Mouse (Mus musculus): ENCODE measurements around the gene Fbxl16. TPM values are rescaled to one million over a fixed set of nuclear protein-coding genes. Genes with fewer than 3 reads are reported as not detected.

Fbxl16 gene
- polyA plus RNA-seq, 1 experiment from 2014 or later: 1.3 TPM

DNA sequence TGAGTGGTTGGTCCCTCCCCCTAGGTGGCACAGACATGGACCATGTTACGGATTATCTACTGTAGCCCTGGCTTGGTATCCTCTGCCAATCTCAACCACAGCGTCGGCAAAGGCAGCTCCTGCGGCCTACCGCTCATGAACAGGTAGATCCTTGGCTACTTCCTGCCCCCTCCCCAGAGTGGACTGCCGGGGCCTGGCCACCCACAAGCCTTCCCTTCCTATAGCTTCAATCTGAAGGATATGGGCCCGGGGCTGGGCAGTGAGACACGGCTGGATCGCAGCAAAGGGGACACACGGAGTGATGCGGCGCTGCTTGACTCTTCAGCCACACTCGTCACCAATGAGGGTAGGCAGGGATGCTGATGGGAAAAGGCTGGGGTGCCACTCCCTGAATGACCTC is 18.1 kb downstream of the Fbxl16 start:
- Histone ChIP-seq H3K9me3 (ENCODE audit: control insufficient read depth, low read length) (no peaks in the 10 kb centered on the region), H3K27me3 (ENCODE audit: control insufficient read depth, insufficient read depth, low read length) (no peaks in the 10 kb centered on the region), H3K27ac (replicated peaks) (no peak overlapping the region), H3K4me2 (replicated peaks; ENCODE audit: low read depth) (no peak overlapping the region), H3K36me3 (ENCODE audit: control insufficient read depth, insufficient read depth, low read length) (peaks cover 14% of the 10 kb centered on the region), H3K9ac (ENCODE audit: low read length) (no peak overlapping the region), H3K4me1 (replicated peaks; ENCODE audit: control insufficient read depth, insufficient read depth) (peaks cover 22% of the 10 kb centered on the region), H3K4me3 (ENCODE audit: low read depth, low read length) (no peak overlapping the region)
- DNase-seq (ENCODE audit: low spot score): no peak
- WGBS: 95% methylated on average over 13 of the region's 13 CpGs
- no peak for ATAC-seq (ENCODE audit: low FRiP score, low TSS enrichment)
- TF ChIP-seq CTCF (IDR thresholded peaks at IDR 0.05; ENCODE audit: low read depth) (no peak), EP300 (optimal IDR thresholded peaks at IDR 0.05) (no peak)

DNA sequence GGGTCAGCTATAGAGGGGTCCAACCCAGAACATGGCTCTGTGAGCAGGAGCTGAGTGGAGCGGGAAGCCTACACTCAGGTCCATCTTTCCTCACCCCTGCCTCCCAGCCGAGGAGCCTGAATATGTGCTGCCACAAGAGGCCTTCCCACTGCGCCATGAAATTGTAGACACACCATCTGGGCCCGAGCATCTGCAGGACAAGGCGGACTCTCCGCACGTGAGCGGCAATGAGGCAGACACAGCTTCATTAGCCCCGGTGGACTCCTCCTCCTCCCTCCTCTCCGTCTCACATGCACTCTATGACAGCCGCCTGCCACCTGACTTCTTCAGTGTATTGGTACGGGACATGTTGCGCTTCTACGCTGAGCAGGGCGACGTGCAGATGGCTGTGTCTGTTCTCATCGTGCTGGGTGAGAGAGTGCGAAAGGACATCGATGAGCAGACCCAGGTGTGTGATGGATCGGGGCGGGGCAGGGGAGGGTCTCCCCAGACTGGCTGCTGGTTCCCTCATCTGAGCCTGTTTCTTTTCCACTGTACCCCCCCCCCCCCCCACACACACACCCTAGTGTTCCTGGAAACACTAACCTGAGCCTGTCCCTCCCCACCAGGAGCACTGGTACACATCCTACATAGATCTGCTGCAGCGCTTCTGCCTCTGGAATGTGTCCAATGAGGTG is 18.8 kb downstream of the Fbxl16 start:
- Histone ChIP-seq H3K27ac (replicated peaks) (no peak overlapping the region), H3K9ac (ENCODE audit: low read length) (no peak overlapping the region), H3K4me2 (replicated peaks; ENCODE audit: low read depth) (no peak overlapping the region), H3K4me1 (replicated peaks; ENCODE audit: control insufficient read depth, insufficient read depth) (peaks cover 22% of the 10 kb centered on the region), H3K36me3 (ENCODE audit: control insufficient read depth, insufficient read depth, low read length) (peaks cover 14% of the 10 kb centered on the region), H3K9me3 (ENCODE audit: control insufficient read depth, low read length) (no peaks in the 10 kb centered on the region), H3K27me3 (ENCODE audit: control insufficient read depth, insufficient read depth, low read length) (no peaks in the 10 kb centered on the region), H3K4me3 (ENCODE audit: low read depth, low read length) (no peak overlapping the region)
- DNase-seq (ENCODE audit: low spot score) (no peak), ATAC-seq (ENCODE audit: low FRiP score, low TSS enrichment) (no peak)
- TF ChIP-seq CTCF (IDR thresholded peaks at IDR 0.05; ENCODE audit: low read depth): no peak
- TF ChIP-seq EP300 (optimal IDR thresholded peaks at IDR 0.05): no peak
- 93% methylated on average over 22 of the region's 22 CpGs for WGBS

DNA sequence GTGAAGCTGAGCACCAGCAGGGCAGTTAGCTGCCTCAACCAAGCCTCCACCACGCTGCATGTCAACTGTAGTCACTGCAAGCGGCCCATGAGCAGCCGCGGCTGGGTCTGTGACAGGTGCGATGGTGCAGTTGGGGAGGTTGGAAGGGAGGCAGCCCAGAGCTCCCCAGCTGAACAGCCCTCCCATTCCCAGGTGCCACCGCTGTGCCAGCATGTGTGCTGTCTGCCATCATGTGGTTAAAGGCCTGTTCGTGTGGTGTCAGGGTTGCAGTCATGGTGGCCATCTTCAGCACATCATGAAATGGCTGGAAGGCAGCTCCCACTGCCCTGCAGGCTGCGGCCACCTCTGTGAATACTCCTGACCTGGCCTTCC is 19.3 kb downstream of the Fbxl16 start:
- no peak for DNase-seq (ENCODE audit: low spot score)
- no peak for TF ChIP-seq CTCF (IDR thresholded peaks at IDR 0.05; ENCODE audit: low read depth)
- TF ChIP-seq EP300 (optimal IDR thresholded peaks at IDR 0.05): no peak
- Histone ChIP-seq H3K27me3 (ENCODE audit: control insufficient read depth, insufficient read depth, low read length) (no peaks in the 10 kb centered on the region), H3K27ac (replicated peaks) (peak overlapping the region; percentile 92), H3K4me2 (replicated peaks; ENCODE audit: low read depth) (peak overlapping the region; percentile 85), H3K36me3 (ENCODE audit: control insufficient read depth, insufficient read depth, low read length) (peaks cover 14% of the 10 kb centered on the region), H3K4me1 (replicated peaks; ENCODE audit: control insufficient read depth, insufficient read depth) (peaks cover 22% of the 10 kb centered on the region), H3K9ac (ENCODE audit: low read length) (peak overlapping the region; percentile 68; the same call in 1 of the 2 replicates), H3K4me3 (ENCODE audit: low read depth, low read length) (peak overlapping the region; percentile 56; the same call in 1 of the 2 replicates), H3K9me3 (ENCODE audit: control insufficient read depth, low read length) (no peaks in the 10 kb centered on the region)
- no peak for ATAC-seq (ENCODE audit: low FRiP score, low TSS enrichment)
- 83% methylated on average over 8 of the region's 8 CpGs for WGBS

DNA sequence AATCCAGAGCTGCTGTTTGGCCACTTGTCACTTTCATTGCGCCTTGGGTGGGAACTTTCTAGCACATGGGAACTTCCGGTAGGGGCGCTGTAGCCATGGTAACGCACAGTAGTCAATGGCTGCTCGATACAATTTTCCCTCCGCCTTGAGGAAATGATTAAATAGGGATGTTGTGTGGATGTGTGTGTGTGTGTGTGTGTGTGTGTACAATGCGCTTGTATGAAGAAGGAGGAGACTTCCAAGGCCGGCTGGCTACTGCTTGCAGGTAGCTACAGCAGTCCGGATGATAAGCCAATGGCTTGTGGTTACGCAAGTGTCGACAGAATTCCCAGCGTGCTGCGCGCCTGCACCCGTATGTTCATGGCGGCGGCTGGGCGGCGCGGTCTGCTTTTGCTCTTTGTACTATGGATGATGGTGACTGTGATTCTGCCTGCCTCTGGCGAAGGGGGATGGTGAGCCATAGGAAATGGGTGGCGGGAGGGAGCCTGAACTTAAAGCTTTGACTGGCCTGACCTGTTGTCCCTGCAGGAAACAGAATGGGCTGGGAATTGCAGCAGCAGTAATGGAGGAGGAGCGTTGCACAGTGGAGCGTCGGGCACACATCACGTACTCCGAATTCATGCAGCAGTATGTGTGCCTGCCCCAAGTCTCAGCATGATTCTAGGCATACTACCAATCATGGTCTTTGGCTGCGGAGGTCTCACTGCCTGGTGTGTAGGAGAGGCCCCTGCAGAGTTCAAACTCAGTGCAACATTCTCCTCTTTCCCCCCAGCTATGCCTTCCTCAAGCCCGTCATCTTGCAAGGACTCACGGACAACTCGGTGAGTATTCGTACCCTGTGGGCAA is 20.1 kb downstream of the Fbxl16 start, which contains the start of gene Jmjd8:
Gene Jmjd8 (plus strand): TSS at position 156 of the 846 bp plus-strand sequence.
- Histone ChIP-seq H3K36me3 (ENCODE audit: control insufficient read depth, insufficient read depth, low read length) (peaks cover 14% of the 10 kb centered on the region), H3K27me3 (ENCODE audit: control insufficient read depth, insufficient read depth, low read length) (no peaks in the 10 kb centered on the region), H3K9me3 (ENCODE audit: control insufficient read depth, low read length) (no peaks in the 10 kb centered on the region), H3K4me2 (replicated peaks; ENCODE audit: low read depth) (peak within 1 kb of the TSS; percentile 85), H3K27ac (replicated peaks) (peak within 1 kb of the TSS; percentile 92), H3K4me1 (replicated peaks; ENCODE audit: control insufficient read depth, insufficient read depth) (peaks cover 22% of the 10 kb centered on the region), H3K4me3 (ENCODE audit: low read depth, low read length) (peak within 1 kb of the TSS; percentile 56), H3K9ac (ENCODE audit: low read length) (peak within 1 kb of the TSS; percentile 68)
- no peak for TF ChIP-seq EP300 (optimal IDR thresholded peaks at IDR 0.05)
- TF ChIP-seq CTCF (IDR thresholded peaks at IDR 0.05; ENCODE audit: low read depth): peak; percentile 62
- WGBS: 2% methylated on average over 32 of the region's 32 CpGs
- peak; percentile 88 for DNase-seq (ENCODE audit: low spot score)
- ATAC-seq (ENCODE audit: low FRiP score, low TSS enrichment): peak; percentile 55

DNA sequence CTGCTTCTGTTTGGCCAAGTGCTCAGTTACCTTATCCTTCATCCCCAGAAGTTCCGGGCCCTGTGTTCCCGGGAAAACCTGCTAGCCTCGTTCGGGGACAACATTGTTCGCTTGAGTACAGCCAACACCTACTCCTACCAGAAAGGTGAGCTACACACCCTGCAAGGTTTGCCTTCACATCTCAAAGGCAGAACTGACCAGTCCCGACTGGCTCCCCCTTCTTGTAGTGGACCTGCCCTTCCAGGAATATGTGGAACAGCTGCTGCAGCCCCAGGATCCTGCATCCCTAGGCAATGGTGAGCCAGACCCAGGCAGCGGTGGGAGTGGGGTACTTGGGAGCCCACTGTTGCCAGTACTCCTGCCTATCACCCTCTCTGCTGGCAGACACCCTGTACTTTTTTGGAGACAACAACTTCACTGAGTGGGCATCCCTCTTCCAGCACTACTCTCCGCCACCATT is 20.7 kb downstream of the Fbxl16 start:
- H3K9me3 ChIP-seq (ENCODE audit: control insufficient read depth, low read length): no peaks in the 10 kb centered on the region
- peak overlapping the region; percentile 85 for H3K4me2 ChIP-seq (replicated peaks; ENCODE audit: low read depth)
- TF ChIP-seq CTCF (IDR thresholded peaks at IDR 0.05; ENCODE audit: low read depth) (no peak), EP300 (optimal IDR thresholded peaks at IDR 0.05) (no peak)
- H3K36me3 ChIP-seq (ENCODE audit: control insufficient read depth, insufficient read depth, low read length): peaks cover 14% of the 10 kb centered on the region
- peak; percentile 70 for DNase-seq (ENCODE audit: low spot score)
- WGBS: 25% methylated on average over 8 of the region's 8 CpGs
- H3K27me3 ChIP-seq (ENCODE audit: control insufficient read depth, insufficient read depth, low read length): no peaks in the 10 kb centered on the region
- peak; percentile 3; the same call in 1 of the 2 replicates for ATAC-seq (ENCODE audit: low FRiP score, low TSS enrichment)
- H3K4me1 ChIP-seq (replicated peaks; ENCODE audit: control insufficient read depth, insufficient read depth): peaks cover 21% of the 10 kb centered on the region
- H3K27ac ChIP-seq (replicated peaks): peak overlapping the region; percentile 92
- peak overlapping the region; percentile 56 for H3K4me3 ChIP-seq (ENCODE audit: low read depth, low read length)
- peak overlapping the region; percentile 68 for H3K9ac ChIP-seq (ENCODE audit: low read length)

All from stomach, postnatal 0 days (tissue).